ENCODE assay signal across 9 mouse cellular contexts in the genomic region with DNA sequence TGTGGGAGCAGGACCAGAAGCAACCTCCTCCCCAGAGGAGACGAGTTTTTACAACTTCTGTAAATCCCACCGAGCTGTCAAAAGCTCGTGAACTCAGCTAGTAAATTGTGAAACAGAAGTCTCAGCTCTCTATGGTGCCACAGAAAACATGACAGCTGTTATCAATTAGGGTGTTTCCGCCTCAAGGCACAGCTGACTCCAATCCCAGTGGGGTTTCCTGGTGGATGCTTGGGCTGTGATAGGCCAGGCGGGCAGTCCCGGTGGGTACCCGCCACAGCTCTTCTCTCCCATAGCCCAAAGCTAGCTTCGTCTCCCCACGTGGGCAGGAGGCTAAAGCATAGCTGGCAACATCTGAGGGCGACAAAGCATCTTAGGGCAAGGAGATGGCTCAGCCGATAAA. TPM values are rescaled to one million over a fixed set of nuclear protein-coding genes. Genes with fewer than 3 reads are reported as not detected.
A peak's percentile ranks its signal among the peaks of the same experiment; 100 is the strongest.
DNase-seq lines count a peak whose midpoint lies in the region; ATAC-seq lines count a peak whose summit lies in the region.
"Had no signal": no experiment of that assay in that cellular context is flagged by ENCODE, and none has a peak within 500 bp of the region (broad histone marks: within the 10 kb centered on the region; RNA-seq: fewer than 3 reads in every experiment).

No protein-coding gene starts in this region.

- 0 out of 2 replicates have a peak, but pooled peaks cover 3% of the 10 kb centered on the region for H3K27me3 ChIP-seq in embryonic facial prominence, embryonic 13.5 days
- H3K27me3 ChIP-seq in liver, embryonic 11.5 days (replicated peaks; ENCODE audit: control insufficient read depth, insufficient read depth, low read length) = no peaks in the 10 kb centered on the region

- peaks cover 12% of the 10 kb centered on the region for H3K4me1 ChIP-seq in embryonic facial prominence, embryonic 13.5 days
- no peaks in the 10 kb centered on the region for H3K4me1 ChIP-seq in liver, embryonic 11.5 days (replicated peaks; ENCODE audit: control insufficient read depth, insufficient read depth, low read length)

- WGBS in embryonic facial prominence, embryonic 13.5 days = 7% methylated on average over 11 of the region's 11 CpGs
- WGBS in liver, embryonic 11.5 days = 55% methylated on average over 11 of the region's 11 CpGs

- peak overlapping the region; percentile 37 for H3K4me2 ChIP-seq in embryonic facial prominence, embryonic 13.5 days
- no peak overlapping the region for H3K4me2 ChIP-seq in liver, embryonic 11.5 days

- peak; percentile 65; the same call in 1 of the 2 replicates for ATAC-seq in embryonic facial prominence, embryonic 13.5 days (ENCODE audit: insufficient number of reproducible peaks, insufficient read depth, low FRiP score, low TSS enrichment, low read depth)
- ATAC-seq in liver, embryonic 11.5 days (replicated peaks; ENCODE audit: low FRiP score) = no peak

- H3K36me3 ChIP-seq in embryonic facial prominence, embryonic 13.5 days = no peaks in the 10 kb centered on the region
- H3K36me3 ChIP-seq in liver, embryonic 11.5 days (ENCODE audit: control insufficient read depth, insufficient read depth, low read length) = no peaks in the 10 kb centered on the region

- H3K9me3 ChIP-seq in embryonic facial prominence, embryonic 13.5 days = no peaks in the 10 kb centered on the region
- H3K9me3 ChIP-seq in liver, embryonic 11.5 days (ENCODE audit: control insufficient read depth, low read length) = no peaks in the 10 kb centered on the region

- no peak overlapping the region for H3K4me3 ChIP-seq in embryonic facial prominence, embryonic 13.5 days
- H3K4me3 ChIP-seq in liver, embryonic 11.5 days (ENCODE audit: low read depth, low read length) = no peak overlapping the region

- intact Hi-C loops in left cerebral cortex, postnatal 4 days (cut with DNase I) = no loop called here
- intact Hi-C loops in left cerebral cortex, postnatal 14 days (cut with DNase I) = no loop called here

- DNase-seq in left cerebral cortex, postnatal 4 days = peak; percentile 54
- DNase-seq in left cerebral cortex, postnatal 14 days (ENCODE audit: low spot score in 2 of 2) = no peak
- peak; percentile 69 for DNase-seq in embryo, embryonic 10.5 days (ENCODE audit: low spot score)
- peak; percentile 77 for DNase-seq in mesoderm, embryonic 11.5 days (ENCODE audit: low read depth, low spot score)
- no peak for DNase-seq in liver, embryonic 11.5 days (ENCODE audit: low spot score)
- DNase-seq in adrenal gland, postnatal 14 days = no peak
- DNase-seq: heart, postnatal 36 days had no signal

- no peak overlapping the region for H3K27ac ChIP-seq in embryonic facial prominence, embryonic 13.5 days
- H3K27ac ChIP-seq in liver, embryonic 11.5 days (ENCODE audit: low read depth, low read length) = no peak overlapping the region

- H3K9ac ChIP-seq in embryonic facial prominence, embryonic 13.5 days = no peak overlapping the region
- no peak overlapping the region for H3K9ac ChIP-seq in liver, embryonic 11.5 days (ENCODE audit: low read depth, low read length)

RNA-seq across cellular contexts. Expression of a gene that starts 19.8 kb away (rescaled TPM):
- 1 to 10 TPM; 1.1 to 2.3 TPM for total RNA-seq in left cerebral cortex, postnatal 4 days (2021)
- total RNA-seq in left cerebral cortex, postnatal 14 days (2021) = 1 to 10 TPM; 1.2 to 4.1 TPM
- 4.9 and 5.1 TPM in 2 replicates for polyA plus RNA-seq in embryonic facial prominence, embryonic 13.5 days (2015; fragmentation: Nextera tagmentation; extraction: Ambion mirVana)
- not detected in 2 replicates for polyA plus RNA-seq in liver, embryonic 11.5 days (2014; fragmentation: Nextera tagmentation; extraction: Ambion mirVana)
- total RNA-seq in adrenal gland, postnatal 14 days (2021) = 1.1 TPM in 2 replicates
- total RNA-seq: heart, postnatal 36 days had no signal
- polyA plus RNA-seq: small intestine, adult 2 months had no signal

Comparison
In these comparisons a context has a peak if more than half of its experiments do, and no peak if none do; other contexts are left out.
1. DNase-seq: peak in left cerebral cortex, postnatal 4 days (single experiment), embryo, embryonic 10.5 days (single experiment) and mesoderm, embryonic 11.5 days (single experiment); none in left cerebral cortex, postnatal 14 days (0 of 2), liver, embryonic 11.5 days (single experiment) and adrenal gland, postnatal 14 days (single experiment).